Mouse (Mus musculus): Measurements from ENCODE around the gene Cd2bp2.

DNA sequence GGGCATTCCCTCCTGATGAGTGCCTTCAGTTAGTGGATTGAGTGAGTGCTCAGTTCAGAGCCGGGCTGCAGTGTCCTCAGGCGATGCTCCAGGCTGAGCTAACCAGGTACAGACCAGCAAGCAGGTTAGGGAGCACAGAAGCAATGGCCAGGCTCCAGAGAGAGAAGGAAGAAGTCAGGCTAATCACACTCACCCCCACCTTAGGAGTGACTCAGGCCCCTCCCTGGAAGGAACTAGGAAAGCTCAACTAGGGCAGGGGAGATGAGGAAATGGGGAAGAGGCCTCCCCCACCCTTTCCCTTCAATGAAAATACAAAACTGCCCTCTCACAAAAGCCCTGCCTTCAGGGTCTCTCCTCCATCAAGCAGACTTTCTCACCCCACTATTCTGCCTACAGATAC lies 10.8 kb upstream of the Cd2bp2 start:
- TF ChIP-seq CTCF (IDR thresholded peaks at IDR 0.05; ENCODE audit: low read depth, low read length) (no peak), POLR2A (IDR thresholded peaks at IDR 0.05; ENCODE audit: borderline replicate concordance, low read depth, low read length) (no peak)
